14 mouse cellular contexts compared by ENCODE assay signal in genomic region chr1:78585080-78585479, GRCm38 (mm10).
A peak's percentile ranks its signal among the peaks of the same experiment; 100 is the strongest.
DNase-seq lines count a peak whose midpoint lies in the region; ATAC-seq and TF ChIP-seq lines count a peak whose summit lies in the region.
"Had no signal": no experiment of that assay in that cellular context is flagged by ENCODE, and none has a peak within 500 bp of the region (broad histone marks: within the 10 kb centered on the region; RNA-seq: fewer than 3 reads in every experiment).

No protein-coding gene starts in this region.

- DNase-seq in heart, postnatal 4 days, result peak; percentile 11
- no peak for DNase-seq in heart, adult 9 months (ENCODE audit: low spot score in 2 of 2)
- DNase-seq in lung, postnatal 36 days, result peak; percentile 6
- DNase-seq in lung, postnatal 14 days, result no peak
- peak; percentile 12 for DNase-seq in adipocyte (ENCODE audit: low spot score)
- no peak for DNase-seq in stomach, postnatal 0 days (ENCODE audit: low spot score)
- no peak for DNase-seq in cerebellum, postnatal 10 days
- DNase-seq: adrenal gland, postnatal 25 days; cerebellum, adult 9-11 months had no signal

- no peak for TF ChIP-seq EP300 in stomach, postnatal 0 days (optimal IDR thresholded peaks at IDR 0.05)

- WGBS in stomach, postnatal 0 days, result 30% methylated on average over 2 of the region's 2 CpGs

- H3K4me2 ChIP-seq in stomach, postnatal 0 days (replicated peaks; ENCODE audit: low read depth), result no peak overlapping the region
- H3K4me2 ChIP-seq: hindbrain, embryonic 13.5 days; kidney, embryonic 15.5 days; limb, embryonic 15.5 days had no signal

- H3K4me1 ChIP-seq in stomach, postnatal 0 days (replicated peaks; ENCODE audit: control insufficient read depth, insufficient read depth), result no peaks in the 10 kb centered on the region
- H3K4me1 ChIP-seq: hindbrain, embryonic 13.5 days; kidney, embryonic 15.5 days; limb, embryonic 15.5 days had no signal

- no peak overlapping the region for H3K27ac ChIP-seq in stomach, postnatal 0 days (replicated peaks)
- H3K27ac ChIP-seq: hindbrain, embryonic 13.5 days; kidney, embryonic 15.5 days; limb, embryonic 15.5 days had no signal

- no peak for TF ChIP-seq CTCF in stomach, postnatal 0 days (IDR thresholded peaks at IDR 0.05; ENCODE audit: low read depth)

- no peak overlapping the region for H3K4me3 ChIP-seq in stomach, postnatal 0 days (ENCODE audit: low read depth, low read length)
- H3K4me3 ChIP-seq: hindbrain, embryonic 13.5 days; kidney, embryonic 15.5 days; limb, embryonic 15.5 days had no signal

- H3K9ac ChIP-seq in stomach, postnatal 0 days (ENCODE audit: low read length), result no peak overlapping the region
- H3K9ac ChIP-seq: hindbrain, embryonic 13.5 days; kidney, embryonic 15.5 days; limb, embryonic 15.5 days had no signal

- H3K36me3 ChIP-seq in stomach, postnatal 0 days (ENCODE audit: control insufficient read depth, insufficient read depth, low read length), result no peaks in the 10 kb centered on the region
- H3K36me3 ChIP-seq: hindbrain, embryonic 13.5 days; kidney, embryonic 15.5 days; limb, embryonic 15.5 days had no signal

- H3K27me3 ChIP-seq in stomach, postnatal 0 days (ENCODE audit: control insufficient read depth, insufficient read depth, low read length), result no peaks in the 10 kb centered on the region
- H3K27me3 ChIP-seq: CH12.LX; hindbrain, embryonic 13.5 days; kidney, embryonic 15.5 days; limb, embryonic 15.5 days had no signal

- H3K9me3 ChIP-seq in stomach, postnatal 0 days (ENCODE audit: control insufficient read depth, low read length), result no peaks in the 10 kb centered on the region
- H3K9me3 ChIP-seq: hindbrain, embryonic 13.5 days; kidney, embryonic 15.5 days; limb, embryonic 15.5 days had no signal

- ATAC-seq in stomach, postnatal 0 days (ENCODE audit: low FRiP score, low TSS enrichment), result peak; percentile 29; the same call in 1 of the 2 replicates
- ATAC-seq: midbrain, embryonic 16.5 days had no signal

Comparison
In these comparisons a context has a peak if more than half of its experiments do, and no peak if none do; other contexts are left out.
1. DNase-seq: peak in heart, postnatal 4 days (single experiment), lung, postnatal 36 days (single experiment) and adipocyte (single experiment); none in heart, adult 9 months (0 of 2), lung, postnatal 14 days (single experiment), stomach, postnatal 0 days (single experiment) and cerebellum, postnatal 10 days (0 of 2).